Mouse (Mus musculus) bone marrow, adult 2 months (tissue): ENCODE measurements around the gene Rasip1.

Experiments
- CTCF ChIP-seq: fragments of 200-500 bp; IDR thresholded peaks from 2 replicates; pipeline ENCODE4 v1.5.1; 2011; ENCODE audit warnings: low read length, control low read depth; ENCODE audit not compliant: control insufficient read depth, insufficient read depth
- POLR2A ChIP-seq: fragments of 200-500 bp; IDR thresholded peaks from 2 replicates; pipeline ENCODE4 v1.6.1; 2011; ENCODE audit warnings: low read depth, mild to moderate bottlenecking, control low read depth, low read length, borderline replicate concordance; ENCODE audit not compliant: control insufficient read depth

- TF ChIP-seq POLR2A (no peak), CTCF (no peak)
These were observed 664 bp upstream of the Rasip1 start for GRCm38 (mm10) chr7:45626571-45627076.
